Mouse (Mus musculus) bone marrow macrophage, adult 2 months (primary cell): ENCODE data around the gene Itsn1. TPM values are rescaled to one million over a fixed set of nuclear protein-coding genes. Genes with fewer than 3 reads are reported as not detected.
A peak's percentile ranks its signal among the peaks of the same experiment; 100 is the strongest.

ENCODE experiments used
- H3K27ac ChIP-seq: 2 replicates; pipeline ENCODE4 v1.5.1; 2012; ENCODE audit warnings: low read depth, low read length; ENCODE audit not compliant: insufficient read depth
- H3K4me1 ChIP-seq: 2 replicates; pipeline ENCODE4 v1.6.1; 2012; ENCODE audit warnings: low read length; ENCODE audit not compliant: control insufficient read depth, insufficient read depth
- H3K4me3 ChIP-seq: 2 replicates; pipeline ENCODE4 v1.5.1; 2012; ENCODE audit warnings: mild to moderate bottlenecking, low read length, moderate library complexity; ENCODE audit not compliant: insufficient read depth
- CTCF ChIP-seq: IDR thresholded peaks from 2 replicates; pipeline ENCODE4 v1.5.1; 2012; ENCODE audit warnings: low read depth, mild to moderate bottlenecking, low read length, moderate library complexity
- POLR2A ChIP-seq: IDR thresholded peaks from 2 replicates; pipeline ENCODE4 v1.6.1; 2012; ENCODE audit warnings: mild to moderate bottlenecking, low read depth, low read length, borderline replicate concordance
- polyA plus RNA-seq: library from polyadenylated mRNA; stranded (reverse); fragments of >200 nt; gene quantifications from 2 replicates; pipeline ENCODE4 v1.2.4, GENCODE M21; 2012; ENCODE audit not compliant: missing spikeins, insufficient read depth, insufficient read length

Itsn1 gene
- polyA plus RNA-seq, 1 experiment: 130 TPM

DNA sequence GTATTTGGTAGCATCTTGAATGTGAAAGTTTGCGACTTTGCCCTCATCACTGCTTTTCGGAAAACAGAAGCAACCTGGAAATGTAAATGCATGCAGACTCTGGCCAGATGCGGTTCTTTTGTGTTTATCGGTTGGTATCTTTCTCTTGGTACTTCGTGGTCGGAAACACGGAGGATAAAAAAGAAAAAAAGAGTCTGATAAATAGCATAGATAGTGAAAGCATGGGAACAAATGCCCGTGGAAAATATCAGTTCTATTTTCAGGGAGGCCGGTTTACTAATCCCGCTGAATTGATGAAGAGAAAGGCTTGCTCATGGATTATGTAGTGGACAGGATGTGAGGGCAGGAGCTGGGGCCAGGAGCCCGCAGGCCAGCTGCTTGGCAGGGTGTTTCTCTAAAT is 1.4 kb downstream of the Itsn1 start:
- Histone ChIP-seq H3K4me1 (peaks cover 43% of the 10 kb centered on the region), H3K27ac (peak overlapping the region; percentile 81), H3K4me3 (peak overlapping the region; percentile 94)
- TF ChIP-seq CTCF (no peak), POLR2A (no peak)

DNA sequence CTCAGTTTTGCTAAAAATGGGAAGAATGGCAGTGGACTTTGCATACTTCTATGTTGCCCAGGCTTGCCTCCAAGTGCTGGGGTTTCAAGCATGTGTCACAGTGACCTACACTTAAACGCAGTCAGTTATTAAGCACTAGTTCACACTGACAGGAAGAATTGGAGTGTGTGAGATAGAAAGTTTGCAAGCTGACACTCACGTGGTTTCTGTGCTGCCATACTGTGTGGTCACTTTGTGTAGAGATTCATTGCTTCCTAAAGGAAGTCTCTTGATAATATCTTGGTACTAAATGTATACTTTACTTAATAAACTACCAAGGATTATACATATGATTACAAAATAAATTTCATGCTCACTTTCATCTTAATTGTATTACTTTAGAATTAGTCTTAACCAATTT is 3.7 kb downstream of the Itsn1 start:
- peaks cover 50% of the 10 kb centered on the region for H3K4me1 ChIP-seq
- TF ChIP-seq POLR2A (no peak), CTCF (no peak)
- no peak overlapping the region for H3K4me3 ChIP-seq
- H3K27ac ChIP-seq: peak overlapping the region; percentile 35

DNA sequence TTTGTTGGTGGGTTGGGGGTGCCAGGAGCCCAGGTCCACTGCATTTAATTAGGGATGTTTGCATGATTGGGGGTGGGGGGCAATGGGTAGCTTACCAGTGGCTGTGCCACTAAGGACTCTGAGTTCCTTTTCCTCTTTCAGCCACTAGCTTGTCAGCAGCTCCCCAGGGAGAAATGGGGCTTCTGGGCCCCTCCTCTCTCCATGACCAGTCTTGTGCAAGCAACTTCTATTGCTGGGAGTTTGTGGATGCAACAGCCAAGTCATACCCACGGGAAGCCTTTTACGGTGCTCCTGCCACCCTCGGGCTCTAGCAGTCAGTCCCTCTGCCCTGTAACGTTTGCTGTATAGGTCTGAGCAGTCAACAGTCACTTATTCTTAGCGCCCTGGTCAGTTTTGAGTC is 5.7 kb downstream of the Itsn1 start:
- peaks cover 64% of the 10 kb centered on the region for H3K4me1 ChIP-seq
- TF ChIP-seq POLR2A (no peak), CTCF (no peak)
- H3K4me3 ChIP-seq: peak overlapping the region; percentile 19
- peak overlapping the region; percentile 86 for H3K27ac ChIP-seq

DNA sequence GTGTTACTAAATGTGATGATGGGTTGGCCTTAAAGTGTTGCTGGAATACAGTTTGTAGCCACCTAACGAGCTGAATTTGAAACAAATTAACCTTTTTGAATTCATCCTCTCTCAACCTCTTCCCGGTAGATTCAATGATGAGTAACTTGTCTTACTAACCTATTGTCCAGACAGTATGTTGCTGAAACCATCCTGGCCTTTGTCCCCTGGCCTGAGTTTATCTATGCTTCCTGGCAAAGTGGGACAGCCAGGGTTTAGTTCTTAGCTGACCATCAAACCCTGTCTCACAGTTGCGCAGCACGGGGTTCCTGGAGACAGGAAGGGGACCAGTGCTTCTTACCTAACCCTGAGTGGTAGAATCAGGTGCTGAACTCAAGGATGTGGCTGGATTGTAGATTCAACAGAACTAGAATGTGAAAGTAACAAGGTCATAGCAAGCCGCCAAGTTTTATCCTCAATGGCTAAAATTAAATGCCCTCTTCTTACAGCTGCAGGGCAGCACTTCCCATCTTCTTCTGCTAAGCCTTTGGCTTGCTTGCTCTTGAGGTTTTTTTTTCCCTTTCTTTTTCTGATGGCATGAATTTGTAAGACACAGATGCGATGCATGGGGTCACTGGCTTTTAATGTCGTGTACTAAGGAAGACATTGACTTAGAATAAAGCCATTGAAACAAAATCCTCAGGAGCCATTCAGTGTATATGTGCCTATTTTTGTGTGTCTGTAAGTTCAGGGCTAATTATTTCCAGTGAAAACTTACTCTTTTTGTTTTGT is 7.2 kb downstream of the Itsn1 start:
- Histone ChIP-seq H3K27ac (peak overlapping the region; percentile 86), H3K4me3 (no peak overlapping the region), H3K4me1 (peaks cover 74% of the 10 kb centered on the region)
- TF ChIP-seq CTCF (no peak), POLR2A (no peak)

DNA sequence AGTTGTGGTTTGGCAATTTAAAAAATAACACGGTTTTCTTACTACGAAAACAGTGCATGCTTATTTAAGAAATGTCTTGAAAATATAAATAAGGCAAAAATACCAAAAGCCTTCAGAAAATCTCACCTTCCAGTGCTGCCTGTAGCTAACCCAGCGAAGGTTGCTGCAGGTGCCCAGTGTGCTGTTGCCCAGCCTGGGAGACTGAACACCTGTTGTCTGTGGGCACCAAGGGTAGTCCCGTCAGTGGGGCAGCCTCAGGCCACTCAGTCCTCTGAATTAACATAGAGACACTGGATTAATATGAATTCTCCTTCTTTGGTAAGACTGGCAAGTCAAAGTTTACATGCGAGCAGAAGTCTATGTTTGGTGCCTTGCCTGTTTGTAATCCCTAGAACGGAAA is 9.4 kb downstream of the Itsn1 start:
- H3K4me1 ChIP-seq: peaks cover 79% of the 10 kb centered on the region
- TF ChIP-seq CTCF (no peak), POLR2A (no peak)
- H3K4me3 ChIP-seq: no peak overlapping the region
- H3K27ac ChIP-seq: peak overlapping the region; percentile 87

DNA sequence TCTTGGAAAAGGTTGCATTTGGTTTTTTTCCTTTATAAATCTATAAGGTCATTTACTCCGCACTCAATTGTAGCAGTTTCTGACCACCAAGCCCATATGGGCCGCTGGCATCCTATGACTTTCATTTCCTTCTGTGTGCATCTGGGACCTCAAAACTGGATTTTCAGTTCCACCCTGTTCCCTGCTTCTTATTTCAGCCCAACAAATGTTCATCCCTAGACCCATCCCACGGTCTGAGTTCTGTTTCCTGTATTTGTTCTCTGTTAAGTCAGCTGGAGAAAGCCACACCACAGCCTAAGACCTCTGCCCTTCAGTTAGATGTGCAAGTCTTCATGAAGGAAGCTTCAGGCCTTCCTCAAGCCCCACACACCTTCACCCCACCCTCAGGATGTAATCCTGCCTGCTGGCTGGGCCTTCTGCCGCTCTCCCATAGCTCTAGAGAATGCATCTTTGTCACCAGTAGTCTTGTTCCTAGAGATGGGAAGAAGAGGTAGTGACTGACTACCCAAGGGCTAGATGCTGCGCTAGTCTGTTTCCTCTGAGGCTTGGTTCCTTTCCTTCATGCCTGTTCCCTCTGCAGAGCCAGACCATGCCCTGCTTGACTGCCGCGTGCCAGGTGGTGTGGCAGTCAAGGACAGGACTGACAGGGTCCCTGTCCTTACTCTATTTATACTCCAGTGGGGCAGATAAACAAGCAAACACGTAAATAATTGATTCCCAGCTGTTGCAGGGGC is 11.3 kb downstream of the Itsn1 start:
- peaks cover 67% of the 10 kb centered on the region for H3K4me1 ChIP-seq
- H3K27ac ChIP-seq: peak overlapping the region; percentile 87
- H3K4me3 ChIP-seq: no peak overlapping the region
- TF ChIP-seq POLR2A: no peak
- no peak for TF ChIP-seq CTCF

DNA sequence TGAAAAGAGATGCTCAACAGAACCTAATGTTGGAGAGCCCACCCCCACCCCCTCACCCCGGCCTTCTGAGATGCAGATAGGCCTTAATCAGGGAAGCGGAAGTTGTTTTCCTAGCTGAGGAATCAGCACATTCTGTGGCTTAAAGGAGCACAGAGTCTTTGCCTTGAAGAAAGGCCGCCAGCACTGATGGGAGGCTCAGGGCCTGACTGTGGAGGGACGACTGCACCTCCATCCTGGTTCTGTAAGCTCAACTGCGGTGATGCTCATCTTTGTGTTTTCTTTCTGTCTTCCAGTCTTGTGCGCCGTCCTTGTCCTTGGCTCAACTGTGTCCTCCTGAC is 11.8 kb downstream of the Itsn1 start:
- TF ChIP-seq POLR2A: no peak
- no peak for TF ChIP-seq CTCF
- H3K4me3 ChIP-seq: no peak overlapping the region
- H3K27ac ChIP-seq: peak overlapping the region; percentile 87
- H3K4me1 ChIP-seq: peaks cover 62% of the 10 kb centered on the region

DNA sequence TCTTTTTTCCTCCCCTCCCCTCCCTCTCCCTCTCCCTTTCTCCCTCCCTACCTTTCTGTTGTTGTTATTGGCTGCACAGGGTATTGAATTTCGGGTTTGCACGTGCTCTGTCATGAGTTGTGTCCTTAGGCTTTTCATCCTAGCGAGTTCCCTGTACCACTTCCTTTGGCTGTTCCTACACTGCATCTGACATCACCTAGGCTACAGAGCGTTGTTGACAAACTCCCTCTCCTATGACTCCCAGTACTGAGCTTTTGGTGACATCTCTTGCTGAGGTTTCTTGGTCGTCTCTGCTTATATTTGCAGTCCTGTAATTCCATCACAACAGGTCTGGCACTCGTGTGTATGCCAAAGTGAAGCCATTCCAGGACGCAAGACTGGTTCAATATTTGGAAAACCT is 14.0 kb downstream of the Itsn1 start:
- no peak overlapping the region for H3K4me3 ChIP-seq
- H3K27ac ChIP-seq: no peak overlapping the region
- H3K4me1 ChIP-seq: peaks cover 44% of the 10 kb centered on the region
- TF ChIP-seq CTCF (no peak), POLR2A (no peak)

DNA sequence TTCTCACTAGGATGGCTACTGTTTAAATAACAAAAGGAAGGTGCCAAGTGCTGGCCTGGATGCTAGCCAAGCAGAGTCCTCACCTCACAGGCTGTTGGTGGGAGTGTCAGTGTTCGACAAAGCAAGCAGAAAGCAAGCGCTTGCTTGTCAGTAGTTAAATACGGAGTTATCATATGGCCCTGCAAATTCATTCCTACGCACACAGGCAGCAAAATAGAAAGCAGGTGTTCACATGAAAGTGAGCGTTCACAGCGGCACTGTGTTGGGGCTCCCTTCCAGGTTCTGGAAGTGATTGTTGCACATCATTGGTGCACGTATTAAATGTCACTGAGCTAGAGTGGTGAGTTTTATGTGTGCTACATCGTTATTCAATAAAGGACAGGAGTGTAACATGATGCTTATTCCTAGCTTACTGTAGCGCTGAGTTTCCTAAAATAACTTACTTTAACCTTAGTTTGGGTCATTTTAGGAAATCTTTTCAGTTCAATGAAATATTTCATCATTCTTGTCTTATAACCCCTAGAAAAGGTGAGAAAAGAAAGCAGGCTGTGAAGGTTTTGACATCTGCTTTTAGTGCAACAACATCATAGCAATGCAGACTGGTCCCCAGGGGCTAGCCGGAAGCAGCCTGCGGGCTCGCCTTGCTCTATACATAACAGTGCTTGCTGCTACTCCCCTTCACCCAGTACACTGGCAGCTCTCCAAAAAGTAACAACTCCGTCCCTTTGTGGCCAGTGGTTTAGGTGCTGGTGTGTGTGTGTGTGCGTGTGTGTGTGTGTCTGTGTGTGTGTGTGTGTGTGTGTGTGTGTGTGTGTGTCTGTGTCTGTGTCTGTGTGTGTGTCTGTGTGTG is 17.2 kb downstream of the Itsn1 start:
- Histone ChIP-seq H3K4me1 (peaks cover 19% of the 10 kb centered on the region), H3K27ac (no peak overlapping the region), H3K4me3 (no peak overlapping the region)
- TF ChIP-seq POLR2A (no peak), CTCF (no peak)
